Comparison of ENCODE assay signal across 15 mouse cellular contexts in genomic region chr13:101427426-101428221, GRCm38 (mm10).
DNase-seq lines count a peak whose midpoint lies in the region; TF ChIP-seq lines count a peak whose summit lies in the region.
"Had no signal": no experiment of that assay in that cellular context is flagged by ENCODE, and none has a peak within 500 bp of the region (broad histone marks: within the 10 kb centered on the region; RNA-seq: fewer than 3 reads in every experiment).

No protein-coding gene starts in this region.

- peaks cover 79% of the 10 kb centered on the region for H3K27me3 ChIP-seq in limb, embryonic 10.5 days (ENCODE audit: low read depth, poor library complexity, severe bottlenecking)
- H3K27me3 ChIP-seq: forebrain, embryonic 12.5 days had no signal

- H3K4me1 ChIP-seq in limb, embryonic 10.5 days = peaks cover 17% of the 10 kb centered on the region
- H3K4me1 ChIP-seq: forebrain, embryonic 12.5 days had no signal

- no peak overlapping the region for H3K27ac ChIP-seq in limb, embryonic 10.5 days
- no peak overlapping the region for H3K27ac ChIP-seq in layer of hippocampus, adult 2 months
- H3K27ac ChIP-seq: forebrain, embryonic 12.5 days had no signal

- no peak overlapping the region for H3K4me3 ChIP-seq in limb, embryonic 10.5 days
- H3K4me3 ChIP-seq in layer of hippocampus, adult 2 months = no peak overlapping the region
- H3K4me3 ChIP-seq: forebrain, embryonic 12.5 days had no signal

- peak; percentile 32 for DNase-seq in embryo, embryonic 10.5 days (ENCODE audit: low spot score)
- DNase-seq in embryo, embryonic 9.5 days (ENCODE audit: extremely low spot score) = no peak
- DNase-seq in testis, postnatal 14 days (ENCODE audit: low spot score) = peak; percentile 9
- no peak for DNase-seq in testis, postnatal 10 days (ENCODE audit: low spot score)
- peak; percentile 49 for DNase-seq in limb, embryonic 10.5 days (ENCODE audit: low spot score)
- no peak for DNase-seq in adipocyte (ENCODE audit: low spot score)
- no peak for DNase-seq in thymus, postnatal 14 days
- DNase-seq in layer of hippocampus, adult 2 months (ENCODE audit: low spot score in 2 of 2) = no peak
- DNase-seq: cerebellum, adult 9-11 months; heart, adult 18-20 months; layer of hippocampus, adult 9-11 months; midbrain, embryonic 14.5 days; right cerebral cortex, postnatal 4 days; thymus, postnatal 36 days had no signal

- WGBS in limb, embryonic 10.5 days = 57% methylated on average over 12 of the region's 12 CpGs

- no peaks in the 10 kb centered on the region for H3K36me3 ChIP-seq in limb, embryonic 10.5 days
- H3K36me3 ChIP-seq: forebrain, embryonic 12.5 days had no signal

- TF ChIP-seq CTCF in layer of hippocampus, adult 2 months (conservative IDR thresholded peaks at IDR 0.05) = no peak

- H3K9me3 ChIP-seq in limb, embryonic 10.5 days (replicated peaks) = no peaks in the 10 kb centered on the region
- H3K9me3 ChIP-seq: forebrain, embryonic 12.5 days had no signal

Comparison
In these comparisons a context has a peak if more than half of its experiments do, and no peak if none do; other contexts are left out.
1. DNase-seq: peak in embryo, embryonic 10.5 days (single experiment), testis, postnatal 14 days (single experiment) and limb, embryonic 10.5 days (single experiment); none in embryo, embryonic 9.5 days (single experiment), testis, postnatal 10 days (single experiment), adipocyte (single experiment), thymus, postnatal 14 days (single experiment) and layer of hippocampus, adult 2 months (0 of 2).